Mouse (Mus musculus): ENCODE results near the gene Ddx51. TPM values are rescaled to one million over a fixed set of nuclear protein-coding genes. Genes with fewer than 3 reads are reported as not detected.

The Ddx51 gene
- polyA plus RNA-seq, 1 experiment from 2014 or later, result 17.8 TPM

DNA sequence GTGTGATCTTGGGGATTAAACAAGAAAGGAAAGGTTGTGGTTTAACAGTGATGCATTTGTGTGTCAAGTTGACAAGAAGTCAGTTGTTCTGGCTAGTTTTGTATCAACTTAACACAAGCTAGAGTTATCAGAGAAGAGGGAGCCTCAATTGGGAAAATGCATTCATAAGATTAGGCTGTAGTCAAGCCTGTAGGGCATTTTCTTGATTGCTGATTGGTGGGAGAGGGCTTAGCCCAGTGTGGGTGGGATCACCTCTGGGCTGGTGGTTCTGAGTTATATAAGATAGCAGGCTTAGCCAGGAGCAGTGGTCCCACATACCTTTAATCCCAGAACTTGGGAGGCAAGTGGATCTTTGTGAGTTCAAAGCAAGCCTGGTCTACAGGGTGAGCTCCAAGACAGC is 6.9 kb upstream of the Ddx51 start:
- no peak overlapping the region for H3K9ac ChIP-seq (replicated peaks; ENCODE audit: low read depth, low read length)
- no peaks in the 10 kb centered on the region for H3K9me3 ChIP-seq (ENCODE audit: control insufficient read depth, low read length)
- H3K4me1 ChIP-seq (replicated peaks; ENCODE audit: control insufficient read depth, insufficient read depth, low read length), result no peaks in the 10 kb centered on the region
- H3K4me2 ChIP-seq (ENCODE audit: low read length), result no peak overlapping the region
- H3K27ac ChIP-seq (ENCODE audit: low read length), result no peak overlapping the region
- no peak overlapping the region for H3K4me3 ChIP-seq (replicated peaks; ENCODE audit: low read length)
- ATAC-seq, result no peak
- no peaks in the 10 kb centered on the region for H3K27me3 ChIP-seq (replicated peaks; ENCODE audit: control insufficient read depth, insufficient read depth, low read length)
- peaks cover 19% of the 10 kb centered on the region for H3K36me3 ChIP-seq (ENCODE audit: control insufficient read depth, insufficient read depth)

DNA sequence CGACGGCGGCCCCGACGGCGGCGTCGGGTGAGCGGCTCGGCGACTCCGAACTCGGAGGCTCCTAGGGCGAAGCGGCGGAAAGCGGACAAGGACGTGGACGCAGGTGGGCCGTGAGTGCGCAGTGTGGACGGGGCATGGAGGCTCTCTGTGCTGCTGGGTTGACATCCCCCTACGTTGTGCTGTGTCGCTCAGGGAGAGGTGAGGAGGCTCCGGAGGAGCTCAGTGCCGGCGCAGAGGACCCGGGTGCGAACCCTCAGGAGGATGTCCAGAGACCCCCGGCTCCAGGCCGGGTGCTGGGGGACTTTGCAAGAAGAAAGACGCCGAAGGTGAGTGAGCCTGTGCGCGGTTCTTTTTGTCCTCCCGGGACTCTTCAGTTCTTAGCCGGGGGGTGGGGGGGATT is 435 bp downstream of the Ddx51 start:
- peak overlapping the region; percentile 79 for H3K4me2 ChIP-seq (ENCODE audit: low read length)

DNA sequence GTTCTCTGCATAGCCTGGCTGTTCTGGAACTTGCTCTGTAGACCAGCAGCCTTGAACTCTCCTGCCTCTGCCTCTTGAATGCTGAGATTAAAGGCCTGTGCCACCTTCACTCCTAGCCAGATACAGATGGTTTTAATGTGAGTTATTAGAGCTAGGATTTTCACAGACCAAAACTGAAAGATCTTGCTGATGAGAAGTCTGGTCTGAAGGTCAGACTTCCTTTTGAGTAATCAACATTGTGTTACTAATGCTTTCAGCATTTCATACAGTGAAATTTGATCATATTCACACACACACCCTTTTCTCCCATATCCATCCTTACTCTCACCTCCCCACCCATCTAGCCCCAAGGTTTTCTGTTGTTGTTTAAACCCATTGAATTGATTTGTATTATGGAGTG is 6.4 kb downstream of the Ddx51 start:
- Histone ChIP-seq H3K4me3 (replicated peaks; ENCODE audit: low read length) (no peak overlapping the region), H3K27me3 (replicated peaks; ENCODE audit: control insufficient read depth, insufficient read depth, low read length) (no peaks in the 10 kb centered on the region), H3K4me2 (ENCODE audit: low read length) (no peak overlapping the region), H3K4me1 (replicated peaks; ENCODE audit: control insufficient read depth, insufficient read depth, low read length) (no peaks in the 10 kb centered on the region), H3K36me3 (ENCODE audit: control insufficient read depth, insufficient read depth) (peaks cover 39% of the 10 kb centered on the region), H3K9me3 (ENCODE audit: control insufficient read depth, low read length) (no peaks in the 10 kb centered on the region), H3K9ac (replicated peaks; ENCODE audit: low read depth, low read length) (no peak overlapping the region), H3K27ac (ENCODE audit: low read length) (no peak overlapping the region)
- no peak for ATAC-seq

More for the DNA sequence above, 435 bp downstream of the Ddx51 start:
- ATAC-seq, result peak; percentile 59
- H3K36me3 ChIP-seq (ENCODE audit: control insufficient read depth, insufficient read depth), result peaks cover 30% of the 10 kb centered on the region
- H3K4me3 ChIP-seq (replicated peaks; ENCODE audit: low read length), result peak overlapping the region; percentile 99
- no peaks in the 10 kb centered on the region for H3K9me3 ChIP-seq (ENCODE audit: control insufficient read depth, low read length)
- peak overlapping the region; percentile 86 for H3K9ac ChIP-seq (replicated peaks; ENCODE audit: low read depth, low read length)
- under 1% methylated on average over 37 of the region's 37 CpGs for WGBS
- H3K27ac ChIP-seq (ENCODE audit: low read length), result peak overlapping the region; percentile 47; the same call in 1 of the 2 replicates
- H3K27me3 ChIP-seq (replicated peaks; ENCODE audit: control insufficient read depth, insufficient read depth, low read length), result no peaks in the 10 kb centered on the region
- H3K4me1 ChIP-seq (replicated peaks; ENCODE audit: control insufficient read depth, insufficient read depth, low read length), result peaks cover 14% of the 10 kb centered on the region

DNA sequence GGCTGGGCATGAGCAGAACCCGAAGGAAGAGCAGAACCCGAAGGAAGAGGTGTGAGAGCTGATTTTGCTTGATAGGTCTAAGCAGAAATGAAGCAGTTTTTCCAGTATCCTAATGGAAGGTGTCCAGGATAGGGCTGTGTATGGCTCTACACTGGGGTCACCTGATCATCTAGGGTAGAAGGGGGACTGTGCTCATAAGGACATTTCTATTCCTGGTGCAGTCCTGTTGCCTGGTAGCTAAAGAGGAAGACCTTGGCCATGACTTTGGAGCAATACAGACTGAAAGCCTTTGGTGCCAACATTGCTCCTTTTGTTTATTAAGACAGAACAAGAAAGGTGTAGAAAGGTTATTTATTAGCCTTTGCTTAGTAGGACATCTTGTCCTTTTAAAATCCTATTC is 10.8 kb downstream of the Ddx51 start:
- no peaks in the 10 kb centered on the region for H3K4me1 ChIP-seq (replicated peaks; ENCODE audit: control insufficient read depth, insufficient read depth, low read length)
- no peak overlapping the region for H3K27ac ChIP-seq (ENCODE audit: low read length)
- peaks cover 44% of the 10 kb centered on the region for H3K36me3 ChIP-seq (ENCODE audit: control insufficient read depth, insufficient read depth)
- H3K4me3 ChIP-seq (replicated peaks; ENCODE audit: low read length), result no peak overlapping the region
- H3K9ac ChIP-seq (replicated peaks; ENCODE audit: low read depth, low read length), result no peak overlapping the region
- ATAC-seq, result no peak
- WGBS, result 91% methylated on average over 2 of the region's 2 CpGs
- H3K4me2 ChIP-seq (ENCODE audit: low read length), result no peak overlapping the region
- no peaks in the 10 kb centered on the region for H3K27me3 ChIP-seq (replicated peaks; ENCODE audit: control insufficient read depth, insufficient read depth, low read length)
- no peaks in the 10 kb centered on the region for H3K9me3 ChIP-seq (ENCODE audit: control insufficient read depth, low read length)

DNA sequence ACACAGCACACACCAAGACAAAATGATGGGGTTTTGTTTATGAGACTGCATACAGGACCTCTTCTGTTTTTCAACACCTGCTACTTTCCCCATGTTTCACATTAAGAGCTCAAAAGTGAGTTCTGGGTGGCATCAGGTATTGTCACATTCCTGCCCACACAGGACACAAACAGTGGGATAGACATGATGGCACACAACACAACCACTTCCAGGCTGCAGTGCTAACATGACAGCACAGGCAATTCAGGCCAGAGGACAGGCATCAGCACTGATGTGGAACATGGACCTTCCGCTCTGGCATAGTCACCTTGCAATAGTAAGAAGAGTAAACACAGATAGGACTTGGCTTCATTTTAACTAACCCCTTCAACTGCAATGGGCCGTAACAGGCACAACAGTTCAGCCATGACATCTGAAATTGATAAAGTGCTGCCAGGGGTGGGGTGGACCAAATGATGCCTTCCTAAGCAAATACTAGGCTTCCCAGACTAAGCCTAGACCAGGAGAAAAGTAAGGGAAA is 11.6 kb downstream of the Ddx51 start:
- no peak overlapping the region for H3K9ac ChIP-seq (replicated peaks; ENCODE audit: low read depth, low read length)
- no peak overlapping the region for H3K4me2 ChIP-seq (ENCODE audit: low read length)
- H3K4me3 ChIP-seq (replicated peaks; ENCODE audit: low read length), result no peak overlapping the region
- no peak overlapping the region for H3K27ac ChIP-seq (ENCODE audit: low read length)
- no peaks in the 10 kb centered on the region for H3K27me3 ChIP-seq (replicated peaks; ENCODE audit: control insufficient read depth, insufficient read depth, low read length)
- H3K4me1 ChIP-seq (replicated peaks; ENCODE audit: control insufficient read depth, insufficient read depth, low read length), result no peaks in the 10 kb centered on the region
- peaks cover 45% of the 10 kb centered on the region for H3K36me3 ChIP-seq (ENCODE audit: control insufficient read depth, insufficient read depth)
- no peak for ATAC-seq
- no peaks in the 10 kb centered on the region for H3K9me3 ChIP-seq (ENCODE audit: control insufficient read depth, low read length)
- 100% methylated on average over 2 of the region's 2 CpGs for WGBS

DNA sequence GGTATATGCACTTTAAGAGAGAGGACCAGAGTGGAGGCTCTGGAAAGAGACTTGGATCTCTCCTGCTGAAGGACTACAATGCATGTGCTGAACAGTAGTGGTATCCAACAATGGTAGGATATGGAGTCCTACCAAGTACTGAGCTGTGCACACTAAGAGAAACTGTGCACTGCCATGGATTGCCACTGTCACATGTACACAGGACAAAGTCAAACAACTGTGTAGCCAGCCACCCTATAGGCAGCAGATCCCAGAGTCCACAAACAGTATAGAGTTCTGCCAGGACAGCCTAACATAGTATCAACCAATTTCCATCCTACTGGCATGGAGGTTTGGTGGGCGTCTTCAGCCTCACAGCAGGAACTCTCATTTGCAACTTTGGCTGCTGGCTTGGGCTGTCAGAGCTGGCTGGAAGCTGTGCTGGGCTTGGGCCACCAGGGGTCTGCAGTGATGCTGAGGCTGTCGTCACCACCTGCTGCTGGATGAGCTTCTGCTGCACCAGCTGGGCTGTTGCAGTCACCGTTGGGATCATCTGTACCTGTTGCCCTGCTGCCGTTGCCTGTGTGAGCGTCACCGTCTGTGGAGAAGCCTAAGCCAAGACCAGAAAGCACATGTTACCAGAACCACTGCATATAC is 12.4 kb downstream of the Ddx51 start:
- H3K4me3 ChIP-seq (replicated peaks; ENCODE audit: low read length), result no peak overlapping the region
- no peak overlapping the region for H3K4me2 ChIP-seq (ENCODE audit: low read length)
- whole genome bisulfite sequencing, result 68% methylated on average over 6 of the region's 6 CpGs
- H3K27ac ChIP-seq (ENCODE audit: low read length), result no peak overlapping the region
- H3K9ac ChIP-seq (replicated peaks; ENCODE audit: low read depth, low read length), result no peak overlapping the region
- no peaks in the 10 kb centered on the region for H3K4me1 ChIP-seq (replicated peaks; ENCODE audit: control insufficient read depth, insufficient read depth, low read length)
- no peaks in the 10 kb centered on the region for H3K9me3 ChIP-seq (ENCODE audit: control insufficient read depth, low read length)
- no peak for ATAC-seq
- H3K36me3 ChIP-seq (ENCODE audit: control insufficient read depth, insufficient read depth), result peaks cover 41% of the 10 kb centered on the region
- no peaks in the 10 kb centered on the region for H3K27me3 ChIP-seq (replicated peaks; ENCODE audit: control insufficient read depth, insufficient read depth, low read length)

DNA sequence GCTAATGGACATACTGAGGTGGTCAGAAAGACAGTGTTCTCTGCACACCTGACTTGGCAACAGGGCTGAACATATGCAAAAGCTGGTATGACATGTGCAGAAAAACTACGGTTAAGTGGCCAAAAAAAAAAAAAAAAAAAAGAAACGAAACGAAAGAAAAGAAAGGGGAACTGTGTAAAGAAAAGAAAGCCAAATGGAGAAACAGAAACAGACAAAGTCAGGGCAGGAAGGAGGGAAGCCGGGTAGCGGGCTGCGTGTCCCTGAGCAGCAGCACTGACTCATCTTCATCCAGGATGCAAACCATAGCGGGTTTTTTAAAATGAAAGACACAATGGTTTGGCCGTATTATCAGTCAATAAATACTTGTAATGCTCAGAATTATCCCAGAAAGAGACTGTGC is 28.8 kb downstream of the Ddx51 start:
- WGBS, result 82% methylated on average over 8 of the region's 8 CpGs
- Histone ChIP-seq H3K4me2 (ENCODE audit: low read length) (no peak overlapping the region), H3K27me3 (replicated peaks; ENCODE audit: control insufficient read depth, insufficient read depth, low read length) (no peaks in the 10 kb centered on the region), H3K9me3 (ENCODE audit: control insufficient read depth, low read length) (no peaks in the 10 kb centered on the region), H3K4me3 (replicated peaks; ENCODE audit: low read length) (no peak overlapping the region), H3K4me1 (replicated peaks; ENCODE audit: control insufficient read depth, insufficient read depth, low read length) (no peaks in the 10 kb centered on the region), H3K27ac (ENCODE audit: low read length) (no peak overlapping the region), H3K9ac (replicated peaks; ENCODE audit: low read depth, low read length) (no peak overlapping the region), H3K36me3 (ENCODE audit: control insufficient read depth, insufficient read depth) (peaks cover 54% of the 10 kb centered on the region)
- no peak for ATAC-seq

DNA sequence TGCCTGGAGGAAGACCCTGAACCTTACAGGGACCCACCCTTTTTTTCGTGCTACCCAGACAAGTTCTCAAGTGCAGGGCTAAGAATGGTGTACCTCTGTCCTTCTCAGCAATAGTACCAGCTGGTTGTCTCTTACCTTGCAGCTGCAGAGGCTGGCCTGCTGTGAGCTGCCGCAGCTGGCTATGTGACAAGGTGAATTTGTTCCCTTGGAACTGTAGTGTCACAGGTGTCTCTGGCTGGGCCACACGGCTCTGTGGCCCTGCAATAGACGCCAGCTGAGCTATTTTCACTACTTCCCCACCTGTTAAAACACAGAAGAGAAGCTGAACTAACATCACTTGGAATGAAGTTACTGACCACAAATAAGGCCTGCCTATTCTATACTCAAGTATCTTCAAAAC is 45.4 kb downstream of the Ddx51 start:
- no peak overlapping the region for H3K4me2 ChIP-seq (ENCODE audit: low read length)
- H3K4me1 ChIP-seq (replicated peaks; ENCODE audit: control insufficient read depth, insufficient read depth, low read length), result no peaks in the 10 kb centered on the region
- no peak overlapping the region for H3K27ac ChIP-seq (ENCODE audit: low read length)
- H3K36me3 ChIP-seq (ENCODE audit: control insufficient read depth, insufficient read depth), result peaks cover 43% of the 10 kb centered on the region
- H3K9me3 ChIP-seq (ENCODE audit: control insufficient read depth, low read length), result no peaks in the 10 kb centered on the region
- no peak overlapping the region for H3K4me3 ChIP-seq (replicated peaks; ENCODE audit: low read length)
- no peak overlapping the region for H3K9ac ChIP-seq (replicated peaks; ENCODE audit: low read depth, low read length)
- 93% methylated on average over 4 of the region's 4 CpGs for WGBS
- H3K27me3 ChIP-seq (replicated peaks; ENCODE audit: control insufficient read depth, insufficient read depth, low read length), result no peaks in the 10 kb centered on the region
- ATAC-seq, result no peak

DNA sequence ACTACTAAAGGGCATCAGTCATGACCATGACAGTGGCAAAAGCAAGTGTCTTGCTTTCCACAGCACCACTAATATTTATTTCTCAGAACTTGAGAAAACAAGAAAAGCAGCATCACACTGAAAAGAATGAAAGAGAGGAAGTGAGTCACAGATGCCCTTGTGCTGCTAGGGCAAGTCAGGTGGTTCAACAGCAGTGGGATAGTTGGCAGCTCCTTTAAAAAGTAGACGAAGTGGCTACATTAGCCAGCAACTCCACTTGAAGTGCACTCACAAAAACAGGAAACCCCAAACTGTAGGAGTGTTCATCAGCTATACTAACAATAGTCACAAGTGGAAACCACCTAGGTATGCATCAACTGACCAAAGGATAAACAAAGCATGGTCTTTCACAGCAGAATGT is 50.8 kb downstream of the Ddx51 start:
- H3K27ac ChIP-seq (ENCODE audit: low read length), result no peak overlapping the region
- WGBS, result 93% methylated on average over 1 of the region's 1 CpGs
- no peaks in the 10 kb centered on the region for H3K9me3 ChIP-seq (ENCODE audit: control insufficient read depth, low read length)
- no peaks in the 10 kb centered on the region for H3K4me1 ChIP-seq (replicated peaks; ENCODE audit: control insufficient read depth, insufficient read depth, low read length)
- H3K27me3 ChIP-seq (replicated peaks; ENCODE audit: control insufficient read depth, insufficient read depth, low read length), result no peaks in the 10 kb centered on the region
- no peak overlapping the region for H3K4me2 ChIP-seq (ENCODE audit: low read length)
- no peak overlapping the region for H3K9ac ChIP-seq (replicated peaks; ENCODE audit: low read depth, low read length)
- no peak overlapping the region for H3K4me3 ChIP-seq (replicated peaks; ENCODE audit: low read length)
- peaks cover 59% of the 10 kb centered on the region for H3K36me3 ChIP-seq (ENCODE audit: control insufficient read depth, insufficient read depth)
- ATAC-seq, result no peak

DNA sequence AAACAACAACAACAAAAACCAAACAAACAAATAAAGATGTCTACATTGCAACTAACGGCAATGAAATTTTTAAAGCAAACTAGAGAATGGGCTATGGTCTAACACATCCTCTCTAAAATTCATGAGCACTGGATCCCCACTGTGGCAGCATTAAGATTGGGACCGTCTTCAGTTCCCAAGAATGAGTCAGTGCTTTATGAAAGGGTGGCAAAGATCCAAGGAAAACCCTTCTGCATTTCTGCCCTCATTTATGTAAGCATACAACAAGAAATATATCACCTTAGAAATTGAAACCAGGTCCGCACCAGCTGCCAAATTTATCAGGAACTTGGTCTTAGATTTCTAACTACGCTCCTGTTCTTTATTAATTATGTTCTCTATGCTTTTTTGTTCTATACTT is 56.0 kb downstream of the Ddx51 start:
- Histone ChIP-seq H3K9ac (replicated peaks; ENCODE audit: low read depth, low read length) (no peak overlapping the region), H3K27me3 (replicated peaks; ENCODE audit: control insufficient read depth, insufficient read depth, low read length) (no peaks in the 10 kb centered on the region), H3K27ac (ENCODE audit: low read length) (no peak overlapping the region), H3K4me2 (ENCODE audit: low read length) (no peak overlapping the region), H3K36me3 (ENCODE audit: control insufficient read depth, insufficient read depth) (peaks cover 42% of the 10 kb centered on the region), H3K4me3 (replicated peaks; ENCODE audit: low read length) (no peak overlapping the region), H3K9me3 (ENCODE audit: control insufficient read depth, low read length) (no peaks in the 10 kb centered on the region), H3K4me1 (replicated peaks; ENCODE audit: control insufficient read depth, insufficient read depth, low read length) (no peaks in the 10 kb centered on the region)
- WGBS, result 88% methylated on average over 4 of the region's 4 CpGs
- ATAC-seq, result no peak
